Mouse (Mus musculus) lung, adult 2 months (tissue): ENCODE results near the gene Ube2u.

Experiments used
- CTCF ChIP-seq: fragments of 200-500 bp; IDR thresholded peaks from 2 replicates; pipeline ENCODE4 v1.5.1; 2011; ENCODE audit warnings: mild to moderate bottlenecking, low read length, control low read depth; ENCODE audit not compliant: insufficient read depth
- POLR2A ChIP-seq: fragments of 200-500 bp; IDR thresholded peaks from 2 replicates; pipeline ENCODE4 v1.6.1; 2011; ENCODE audit warnings: low read depth, mild to moderate bottlenecking, control low read depth, low read length, borderline replicate concordance; ENCODE audit errors: extremely low read depth

DNA sequence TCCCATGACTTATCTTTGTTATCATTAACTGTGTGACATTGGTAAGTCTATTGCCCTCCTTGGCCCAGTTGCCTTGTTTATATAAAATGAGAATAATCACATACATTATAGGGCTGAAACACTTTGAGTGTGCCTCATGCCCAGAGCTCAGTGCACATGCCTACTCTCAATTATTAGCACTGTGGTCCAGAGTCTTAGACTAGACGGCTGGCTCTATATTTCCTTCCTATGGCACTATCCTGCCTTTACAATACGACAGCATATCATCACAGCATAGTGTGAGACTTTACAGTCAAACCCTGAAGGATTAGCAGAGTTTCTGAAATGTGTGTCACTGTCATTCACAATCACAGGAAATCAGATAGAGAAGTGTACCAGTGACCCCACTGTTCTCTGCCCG, 48.4 kb downstream of the Ube2u start:
- TF ChIP-seq CTCF (no peak), POLR2A (no peak)
